Mouse (Mus musculus): ENCODE measurements around the gene 1700018B08Rik.

The 1700018B08Rik gene

DNA sequence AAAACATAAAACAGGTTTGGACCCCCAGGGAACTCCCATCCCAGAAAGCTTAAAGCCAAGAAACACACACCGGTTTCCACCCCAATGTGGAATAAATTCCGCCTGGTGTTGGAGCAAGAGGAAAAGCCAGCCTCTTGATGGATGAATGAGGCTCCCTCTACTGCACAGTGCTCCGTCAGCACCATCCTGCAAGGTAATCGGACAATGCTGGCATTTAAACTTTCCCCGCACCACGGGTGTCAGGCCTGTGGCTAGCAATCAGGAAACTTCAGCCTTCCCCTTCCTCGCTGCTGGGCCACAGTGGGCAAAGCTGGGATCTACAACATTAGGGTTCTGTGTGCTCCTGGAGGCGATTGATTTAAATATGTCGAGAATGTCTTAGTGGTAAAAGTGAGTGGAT, 52.5 kb downstream of the 1700018B08Rik start:
- DNase-seq: no peak

DNA sequence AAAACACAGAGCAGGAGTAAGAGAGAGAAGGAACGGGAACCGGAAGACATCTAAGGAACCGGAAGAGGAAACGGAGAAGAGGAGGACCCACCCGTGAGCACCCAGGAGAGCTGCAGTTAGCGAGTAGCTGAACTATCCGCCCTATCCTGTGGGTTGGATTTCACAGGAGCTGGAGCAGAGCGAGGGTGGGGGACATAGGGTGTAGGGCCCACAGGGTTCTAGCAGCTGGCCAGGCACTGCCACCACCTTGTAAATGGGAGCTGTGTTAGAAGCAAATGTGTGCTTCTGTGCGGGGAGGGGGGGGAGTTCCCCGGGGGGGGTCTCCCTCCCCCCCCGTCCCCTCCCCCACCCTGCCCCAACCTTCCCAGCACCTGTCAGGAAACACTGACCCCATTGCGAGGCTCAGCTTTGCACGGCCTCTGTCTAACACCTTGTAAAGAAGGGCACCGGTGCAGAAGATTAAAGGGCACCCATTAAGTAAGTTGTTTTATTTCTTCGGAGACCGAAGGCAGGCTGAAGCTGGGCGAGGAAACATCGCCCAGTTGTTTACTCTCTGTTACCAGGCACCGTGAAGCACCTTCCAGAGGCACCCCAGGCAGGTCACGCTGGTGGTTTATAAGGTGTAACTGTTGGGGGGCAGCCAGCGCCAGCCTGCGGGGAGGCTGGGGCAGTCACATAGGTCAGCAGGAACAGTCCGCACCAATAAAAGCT, 59.9 kb downstream of the 1700018B08Rik start:
- DNase-seq: no peak
